Mouse (Mus musculus) embryonic fibroblast, embryonic 13.5 days (primary cell): ENCODE data around the gene Ltbp1.

Experiments used
- CTCF ChIP-seq: IDR thresholded peaks from 2 replicates; pipeline ENCODE4 v1.5.1; 2011; ENCODE audit warnings: mild to moderate bottlenecking, control low read depth, low read length, moderate library complexity, borderline replicate concordance; ENCODE audit not compliant: insufficient read depth
- POLR2A ChIP-seq: IDR thresholded peaks from 2 replicates; pipeline ENCODE4 v1.6.1; 2011; ENCODE audit warnings: low read depth, mild to moderate bottlenecking, control low read depth, low read length, moderate library complexity

- TF ChIP-seq CTCF (no peak), POLR2A (no peak)
Measured at GRCm38 (mm10) chr17:75293725-75294124, 288.4 kb downstream of the Ltbp1 start.
